Mouse (Mus musculus): ENCODE data around the gene Akr7a5. TPM values are rescaled to one million over a fixed set of nuclear protein-coding genes. Genes with fewer than 3 reads are reported as not detected.

Akr7a5 gene
- polyA plus RNA-seq, 1 experiment from 2014 or later: 210 TPM

DNA sequence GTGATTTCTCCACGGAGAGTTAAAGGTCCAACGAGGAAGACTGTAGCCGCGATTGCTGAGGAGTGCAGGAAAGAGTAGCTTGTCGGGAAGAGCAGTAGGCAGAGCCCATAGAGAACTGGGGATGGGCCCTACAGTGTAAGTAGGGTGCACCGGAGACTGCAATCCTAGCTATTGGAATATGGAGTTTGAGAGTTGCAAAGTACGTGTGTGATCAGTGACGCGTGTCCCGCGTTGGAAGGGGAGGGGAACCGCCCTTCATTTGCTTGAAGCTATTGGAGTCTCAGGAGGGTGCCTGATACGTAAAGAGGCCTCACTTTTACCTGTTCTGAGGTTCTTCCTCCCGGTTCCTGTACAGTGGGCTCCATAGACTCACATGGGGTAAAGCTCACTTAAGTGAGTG lies 1.2 kb downstream of the Akr7a5 start:
- WGBS: 13% methylated on average over 14 of the region's 14 CpGs
- H3K9me3 ChIP-seq (ENCODE audit: low read length): no peaks in the 10 kb centered on the region
- H3K27me3 ChIP-seq (ENCODE audit: insufficient read depth, low read length): no peaks in the 10 kb centered on the region
- ATAC-seq (ENCODE audit: low FRiP score, low TSS enrichment): peak; percentile 17
- peaks cover 19% of the 10 kb centered on the region; the same call in 1 of the 2 replicates for H3K4me1 ChIP-seq (ENCODE audit: insufficient read depth, low read length)
- peak overlapping the region; percentile 89 for H3K27ac ChIP-seq (ENCODE audit: low read length)
- H3K36me3 ChIP-seq (ENCODE audit: insufficient read depth, low read length): peaks cover 22% of the 10 kb centered on the region
- peak overlapping the region; percentile 84 for H3K4me3 ChIP-seq (ENCODE audit: low read length)
- peak overlapping the region; percentile 92 for H3K9ac ChIP-seq (replicated peaks; ENCODE audit: low read length)
- H3K4me2 ChIP-seq (replicated peaks; ENCODE audit: low read depth, low read length): peak overlapping the region; percentile 95

DNA sequence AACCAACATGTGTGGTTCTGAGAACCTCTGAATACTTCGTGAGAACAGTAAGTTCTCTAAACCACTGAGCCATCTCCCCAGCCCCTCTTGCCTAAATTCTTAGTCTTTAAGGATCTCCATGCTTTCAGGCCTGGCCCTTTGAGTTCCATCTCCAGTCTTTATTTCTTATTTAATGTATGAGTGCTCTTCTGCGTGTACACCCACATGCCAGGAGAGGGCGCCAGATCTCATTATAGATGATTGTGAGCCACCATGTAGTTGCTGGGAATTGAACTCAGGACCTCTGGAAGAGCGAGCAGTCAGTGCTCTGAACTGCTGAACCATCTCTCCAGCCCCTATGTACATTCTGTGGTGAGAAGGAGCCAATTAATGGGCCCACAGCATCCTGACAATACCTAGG lies 2.1 kb downstream of the Akr7a5 start:
- H3K9ac ChIP-seq (replicated peaks; ENCODE audit: low read length): no peak overlapping the region
- 66% methylated on average over 4 of the region's 4 CpGs for WGBS

GRCm38 (mm10) chr4:139318449-139318848 lies 7.9 kb downstream of the Akr7a5 start:
- no peaks in the 10 kb centered on the region for H3K27me3 ChIP-seq (ENCODE audit: insufficient read depth, low read length)
- no peak overlapping the region for H3K27ac ChIP-seq (ENCODE audit: low read length)
- 94% methylated on average over 11 of the region's 11 CpGs for WGBS
- H3K36me3 ChIP-seq (ENCODE audit: insufficient read depth, low read length): peaks cover 46% of the 10 kb centered on the region
- ATAC-seq (ENCODE audit: low FRiP score, low TSS enrichment): no peak
- no peak overlapping the region for H3K9ac ChIP-seq (replicated peaks; ENCODE audit: low read length)
- no peak overlapping the region for H3K4me2 ChIP-seq (replicated peaks; ENCODE audit: low read depth, low read length)
- H3K9me3 ChIP-seq (ENCODE audit: low read length): no peaks in the 10 kb centered on the region
- no peak overlapping the region for H3K4me3 ChIP-seq (ENCODE audit: low read length)
- H3K4me1 ChIP-seq (ENCODE audit: insufficient read depth, low read length): no peaks in the 10 kb centered on the region

More for the DNA sequence above, 2.1 kb downstream of the Akr7a5 start:
- ATAC-seq (ENCODE audit: low FRiP score, low TSS enrichment): no peak
- H3K27me3 ChIP-seq (ENCODE audit: insufficient read depth, low read length): no peaks in the 10 kb centered on the region
- H3K4me2 ChIP-seq (replicated peaks; ENCODE audit: low read depth, low read length): no peak overlapping the region
- peaks cover 19% of the 10 kb centered on the region; the same call in 1 of the 2 replicates for H3K4me1 ChIP-seq (ENCODE audit: insufficient read depth, low read length)
- no peaks in the 10 kb centered on the region for H3K9me3 ChIP-seq (ENCODE audit: low read length)
- H3K27ac ChIP-seq (ENCODE audit: low read length): no peak overlapping the region
- H3K36me3 ChIP-seq (ENCODE audit: insufficient read depth, low read length): peaks cover 30% of the 10 kb centered on the region
- H3K4me3 ChIP-seq (ENCODE audit: low read length): no peak overlapping the region

- H3K27me3 ChIP-seq (ENCODE audit: insufficient read depth, low read length): no peaks in the 10 kb centered on the region
- H3K4me1 ChIP-seq (ENCODE audit: insufficient read depth, low read length): no peaks in the 10 kb centered on the region
- no peak overlapping the region for H3K4me3 ChIP-seq (ENCODE audit: low read length)
- no peaks in the 10 kb centered on the region for H3K9me3 ChIP-seq (ENCODE audit: low read length)
- 97% methylated on average over 4 of the region's 4 CpGs for WGBS
- no peak overlapping the region for H3K9ac ChIP-seq (replicated peaks; ENCODE audit: low read length)
- H3K36me3 ChIP-seq (ENCODE audit: insufficient read depth, low read length): peaks cover 39% of the 10 kb centered on the region
- H3K27ac ChIP-seq (ENCODE audit: low read length): no peak overlapping the region
- H3K4me2 ChIP-seq (replicated peaks; ENCODE audit: low read depth, low read length): no peak overlapping the region
- ATAC-seq (ENCODE audit: low FRiP score, low TSS enrichment): no peak
These were observed 9.2 kb downstream of the Akr7a5 start for GRCm38 (mm10) chr4:139319740-139320139.

GRCm38 (mm10) chr4:139330605-139331004 lies 20.1 kb downstream of the Akr7a5 start:
- Histone ChIP-seq H3K36me3 (ENCODE audit: insufficient read depth, low read length) (no peaks in the 10 kb centered on the region), H3K9ac (replicated peaks; ENCODE audit: low read length) (no peak overlapping the region), H3K4me2 (replicated peaks; ENCODE audit: low read depth, low read length) (peak overlapping the region; percentile 49), H3K9me3 (ENCODE audit: low read length) (no peaks in the 10 kb centered on the region), H3K27ac (ENCODE audit: low read length) (no peak overlapping the region), H3K4me1 (ENCODE audit: insufficient read depth, low read length) (no peaks in the 10 kb centered on the region; the same call in 1 of the 2 replicates), H3K4me3 (ENCODE audit: low read length) (peak overlapping the region; percentile 31), H3K27me3 (ENCODE audit: insufficient read depth, low read length) (no peaks in the 10 kb centered on the region)
- WGBS: 10% methylated on average over 10 of the region's 10 CpGs
- ATAC-seq (ENCODE audit: low FRiP score, low TSS enrichment): peak; percentile 92

GRCm38 (mm10) chr4:139334631-139335295 lies 24.2 kb downstream of the Akr7a5 start:
- WGBS: 65% methylated on average over 6 of the region's 9 CpGs
- no peak for ATAC-seq (ENCODE audit: low FRiP score, low TSS enrichment)
- Histone ChIP-seq H3K9ac (replicated peaks; ENCODE audit: low read length) (no peak overlapping the region), H3K27me3 (ENCODE audit: insufficient read depth, low read length) (no peaks in the 10 kb centered on the region), H3K4me1 (ENCODE audit: insufficient read depth, low read length) (peaks cover 7% of the 10 kb centered on the region; the same call in 1 of the 2 replicates), H3K4me2 (replicated peaks; ENCODE audit: low read depth, low read length) (no peak overlapping the region), H3K36me3 (ENCODE audit: insufficient read depth, low read length) (no peaks in the 10 kb centered on the region), H3K9me3 (ENCODE audit: low read length) (no peaks in the 10 kb centered on the region), H3K27ac (ENCODE audit: low read length) (peak overlapping the region; percentile 52; the same call in 1 of the 2 replicates), H3K4me3 (ENCODE audit: low read length) (no peak overlapping the region)

- no peak for ATAC-seq (ENCODE audit: low FRiP score, low TSS enrichment)
- no peak overlapping the region for H3K4me2 ChIP-seq (replicated peaks; ENCODE audit: low read depth, low read length)
- no peak overlapping the region for H3K9ac ChIP-seq (replicated peaks; ENCODE audit: low read length)
- H3K9me3 ChIP-seq (ENCODE audit: low read length): no peaks in the 10 kb centered on the region
- H3K27ac ChIP-seq (ENCODE audit: low read length): peak overlapping the region; percentile 52; the same call in 1 of the 2 replicates
- H3K27me3 ChIP-seq (ENCODE audit: insufficient read depth, low read length): no peaks in the 10 kb centered on the region
- no peaks in the 10 kb centered on the region for H3K36me3 ChIP-seq (ENCODE audit: insufficient read depth, low read length)
- peaks cover 7% of the 10 kb centered on the region; the same call in 1 of the 2 replicates for H3K4me1 ChIP-seq (ENCODE audit: insufficient read depth, low read length)
- no peak overlapping the region for H3K4me3 ChIP-seq (ENCODE audit: low read length)
- WGBS: 76% methylated on average over 7 of the region's 7 CpGs
These were observed 25.0 kb downstream of the Akr7a5 start for GRCm38 (mm10) chr4:139335507-139335906.

DNA sequence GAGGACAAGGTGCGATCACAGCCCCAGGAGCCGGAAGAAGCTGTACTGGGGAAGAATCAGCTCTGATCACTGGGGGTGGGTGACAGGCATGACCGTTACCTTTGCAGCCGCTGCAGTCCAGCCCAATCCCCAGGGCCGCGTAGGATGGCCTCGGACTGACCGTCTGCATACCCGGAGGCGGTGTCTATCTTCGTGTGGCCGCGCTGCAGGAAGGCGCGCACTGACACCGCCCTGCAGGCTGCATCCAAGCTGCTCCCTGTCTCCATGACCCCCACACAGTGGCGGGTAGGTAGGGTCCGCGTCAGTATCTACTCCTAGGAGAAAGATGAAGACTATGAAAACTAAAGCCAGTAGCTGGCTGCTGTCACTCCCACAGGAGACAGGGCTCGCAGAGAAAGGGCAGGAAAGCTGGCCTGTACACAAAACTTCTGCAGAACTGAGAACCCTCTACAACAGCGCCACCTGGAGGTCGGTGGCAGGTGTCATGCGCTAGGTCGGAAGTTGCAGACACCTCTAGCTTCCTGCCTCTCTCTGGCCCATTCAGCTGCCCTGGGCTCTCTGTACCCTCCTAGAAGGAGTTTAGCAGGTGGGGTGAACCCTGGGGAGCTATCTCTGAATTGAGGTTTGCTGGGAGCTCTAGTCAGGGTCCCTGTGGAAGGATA lies 26.4 kb downstream of the Akr7a5 start:
- Histone ChIP-seq H3K4me1 (ENCODE audit: insufficient read depth, low read length) (peaks cover 7% of the 10 kb centered on the region; the same call in 1 of the 2 replicates), H3K4me2 (replicated peaks; ENCODE audit: low read depth, low read length) (peak overlapping the region; percentile 57), H3K27me3 (ENCODE audit: insufficient read depth, low read length) (no peaks in the 10 kb centered on the region), H3K4me3 (ENCODE audit: low read length) (peak overlapping the region; percentile 36), H3K9ac (replicated peaks; ENCODE audit: low read length) (peak overlapping the region; percentile 57; the same call in 1 of the 2 replicates), H3K36me3 (ENCODE audit: insufficient read depth, low read length) (no peaks in the 10 kb centered on the region), H3K27ac (ENCODE audit: low read length) (0 out of 2 replicates have a peak overlapping the region, but pooled peaks have one; percentile 38), H3K9me3 (ENCODE audit: low read length) (no peaks in the 10 kb centered on the region)
- WGBS: 22% methylated on average over 24 of the region's 24 CpGs
- ATAC-seq (ENCODE audit: low FRiP score, low TSS enrichment): peak; percentile 78

- Histone ChIP-seq H3K9ac (replicated peaks; ENCODE audit: low read length) (no peak overlapping the region), H3K9me3 (ENCODE audit: low read length) (no peaks in the 10 kb centered on the region), H3K4me1 (ENCODE audit: insufficient read depth, low read length) (peaks cover 7% of the 10 kb centered on the region; the same call in 1 of the 2 replicates), H3K27ac (ENCODE audit: low read length) (no peak overlapping the region), H3K27me3 (ENCODE audit: insufficient read depth, low read length) (no peaks in the 10 kb centered on the region), H3K4me3 (ENCODE audit: low read length) (no peak overlapping the region), H3K4me2 (replicated peaks; ENCODE audit: low read depth, low read length) (no peak overlapping the region), H3K36me3 (ENCODE audit: insufficient read depth, low read length) (no peaks in the 10 kb centered on the region)
- no peak for ATAC-seq (ENCODE audit: low FRiP score, low TSS enrichment)
- 49% methylated on average over 33 of the region's 33 CpGs for WGBS
These were observed 27.6 kb downstream of the Akr7a5 start for GRCm38 (mm10) chr4:139338145-139338544.

GRCm38 (mm10) chr4:139340835-139341234 lies 30.3 kb downstream of the Akr7a5 start:
- no peak overlapping the region for H3K4me2 ChIP-seq (replicated peaks; ENCODE audit: low read depth, low read length)
- 0 out of 2 replicates have a peak, but pooled peaks cover 6% of the 10 kb centered on the region for H3K36me3 ChIP-seq (ENCODE audit: insufficient read depth, low read length)
- no peaks in the 10 kb centered on the region for H3K9me3 ChIP-seq (ENCODE audit: low read length)
- no peaks in the 10 kb centered on the region for H3K27me3 ChIP-seq (ENCODE audit: insufficient read depth, low read length)
- WGBS: 83% methylated on average over 4 of the region's 4 CpGs
- peaks cover 7% of the 10 kb centered on the region; the same call in 1 of the 2 replicates for H3K4me1 ChIP-seq (ENCODE audit: insufficient read depth, low read length)
- H3K9ac ChIP-seq (replicated peaks; ENCODE audit: low read length): no peak overlapping the region
- H3K4me3 ChIP-seq (ENCODE audit: low read length): no peak overlapping the region
- no peak overlapping the region for H3K27ac ChIP-seq (ENCODE audit: low read length)
- no peak for ATAC-seq (ENCODE audit: low FRiP score, low TSS enrichment)
